Mouse (Mus musculus): ENCODE data around the gene Napa. TPM values are rescaled to one million over a fixed set of nuclear protein-coding genes. Genes with fewer than 3 reads are reported as not detected.

Gene Napa
- 136 and 152 TPM in 2 replicates for polyA plus RNA-seq (2015; fragmentation: Nextera tagmentation; extraction: Ambion mirVana)

DNA sequence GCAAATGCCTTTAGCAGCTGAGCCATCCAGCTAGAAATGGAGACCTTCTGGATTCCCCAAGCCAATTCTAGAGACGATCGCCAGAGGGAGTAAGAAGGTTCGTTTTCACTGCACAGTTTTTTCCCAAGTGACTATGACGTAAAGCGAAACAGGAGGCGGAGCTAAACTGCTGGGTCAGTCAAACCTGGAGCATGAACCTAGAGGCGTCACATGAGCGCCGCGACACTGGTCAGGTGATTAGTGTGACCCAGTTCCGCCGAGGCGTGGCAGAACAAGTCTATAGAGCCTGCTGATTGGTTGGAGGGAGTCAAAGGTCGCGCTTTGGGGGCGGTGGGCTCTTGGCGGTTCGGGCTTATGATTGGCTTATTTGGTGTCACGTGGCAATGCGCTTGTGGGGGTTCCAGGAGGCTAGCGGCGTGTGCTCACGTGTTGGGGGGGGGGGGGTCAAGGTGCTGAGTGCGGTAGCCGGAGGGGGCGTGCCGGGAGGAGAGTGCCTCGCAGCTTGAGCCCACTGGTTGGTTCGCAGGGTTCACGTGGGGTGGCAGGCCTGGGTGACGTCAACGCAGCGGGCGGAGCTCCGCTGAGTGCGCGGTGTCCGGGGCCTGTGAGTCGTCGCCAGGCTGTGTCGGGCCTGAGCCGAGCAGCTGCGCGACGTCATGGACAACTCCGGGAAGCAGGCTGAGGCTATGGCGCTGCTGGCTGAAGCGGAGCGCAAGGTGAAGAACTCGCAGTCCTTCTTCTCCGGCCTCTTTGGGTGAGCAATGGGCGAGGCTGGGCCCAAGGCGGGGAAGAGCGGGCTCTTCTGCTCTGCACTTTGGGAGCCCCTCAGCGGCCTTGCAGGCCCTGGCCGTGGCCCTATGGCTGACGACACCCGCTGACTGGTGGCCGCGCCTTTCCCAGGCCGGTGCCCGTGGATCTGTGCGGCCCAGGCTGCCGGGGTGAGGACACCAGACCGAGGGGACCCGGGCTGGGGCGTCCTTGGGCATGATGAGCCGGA lies at the start of gene Napa:
Gene Napa (plus strand): TSS at position 438 of the 997 bp plus-strand sequence.
- Histone ChIP-seq H3K9me3 (ENCODE audit: control insufficient read depth, low read length) (no peaks in the 10 kb centered on the region), H3K9ac (ENCODE audit: low read length) (peak within 1 kb of the TSS; percentile 98), H3K27me3 (ENCODE audit: control insufficient read depth, insufficient read depth, low read length) (no peaks in the 10 kb centered on the region), H3K36me3 (ENCODE audit: control insufficient read depth, insufficient read depth, low read length) (peaks cover 2% of the 10 kb centered on the region; the same call in 1 of the 2 replicates), H3K27ac (replicated peaks) (peak within 1 kb of the TSS; percentile 95), H3K4me3 (ENCODE audit: low read depth, low read length) (peak within 1 kb of the TSS; percentile 96), H3K4me1 (replicated peaks; ENCODE audit: control insufficient read depth, insufficient read depth) (no peaks in the 10 kb centered on the region), H3K4me2 (replicated peaks; ENCODE audit: low read depth) (peak within 1 kb of the TSS; percentile 86)
- TF ChIP-seq CTCF (IDR thresholded peaks at IDR 0.05; ENCODE audit: low read depth) (peak; percentile 87), EP300 (optimal IDR thresholded peaks at IDR 0.05) (no peak)
- peak; percentile 99 for DNase-seq (ENCODE audit: low spot score)
- peak; percentile 99 for ATAC-seq (ENCODE audit: low FRiP score, low TSS enrichment)
- under 1% methylated on average over 64 of the region's 68 CpGs for WGBS

- H3K9me3 ChIP-seq (ENCODE audit: control insufficient read depth, low read length): no peaks in the 10 kb centered on the region
- ATAC-seq (ENCODE audit: low FRiP score, low TSS enrichment) (no peak), DNase-seq (ENCODE audit: low spot score) (no peak)
- peaks cover 11% of the 10 kb centered on the region; the same call in 1 of the 2 replicates for H3K4me1 ChIP-seq (replicated peaks; ENCODE audit: control insufficient read depth, insufficient read depth)
- TF ChIP-seq EP300 (optimal IDR thresholded peaks at IDR 0.05): no peak
- peak overlapping the region; percentile 84 for H3K9ac ChIP-seq (ENCODE audit: low read length)
- H3K4me2 ChIP-seq (replicated peaks; ENCODE audit: low read depth): peak overlapping the region; percentile 78
- H3K27ac ChIP-seq (replicated peaks): peak overlapping the region; percentile 90
- peak overlapping the region; percentile 65 for H3K4me3 ChIP-seq (ENCODE audit: low read depth, low read length)
- H3K27me3 ChIP-seq (ENCODE audit: control insufficient read depth, insufficient read depth, low read length): no peaks in the 10 kb centered on the region
- 5% methylated on average over 36 of the region's 36 CpGs for WGBS
- no peaks in the 10 kb centered on the region for H3K36me3 ChIP-seq (ENCODE audit: control insufficient read depth, insufficient read depth, low read length)
Measured at GRCm38 (mm10) chr7:16048675-16049575, 49.3 kb upstream of the Napa start.

- TF ChIP-seq EP300 (optimal IDR thresholded peaks at IDR 0.05): no peak
- H3K9me3 ChIP-seq (ENCODE audit: control insufficient read depth, low read length): no peaks in the 10 kb centered on the region
- H3K27ac ChIP-seq (replicated peaks): 0 out of 2 replicates have a peak overlapping the region, but pooled peaks have one; percentile 49
- DNase-seq (ENCODE audit: low spot score) (no peak), ATAC-seq (ENCODE audit: low FRiP score, low TSS enrichment) (no peak)
- H3K4me1 ChIP-seq (replicated peaks; ENCODE audit: control insufficient read depth, insufficient read depth): peaks cover 11% of the 10 kb centered on the region; the same call in 1 of the 2 replicates
- no peaks in the 10 kb centered on the region for H3K36me3 ChIP-seq (ENCODE audit: control insufficient read depth, insufficient read depth, low read length)
- 72% methylated on average over 7 of the region's 7 CpGs for WGBS
- H3K27me3 ChIP-seq (ENCODE audit: control insufficient read depth, insufficient read depth, low read length): no peaks in the 10 kb centered on the region
- H3K9ac ChIP-seq (ENCODE audit: low read length): peak overlapping the region; percentile 84; the same call in 1 of the 2 replicates
- peak overlapping the region; percentile 65 for H3K4me3 ChIP-seq (ENCODE audit: low read depth, low read length)
- H3K4me2 ChIP-seq (replicated peaks; ENCODE audit: low read depth): peak overlapping the region; percentile 78
Measured at GRCm38 (mm10) chr7:16049576-16049915, 48.7 kb upstream of the Napa start.

DNA sequence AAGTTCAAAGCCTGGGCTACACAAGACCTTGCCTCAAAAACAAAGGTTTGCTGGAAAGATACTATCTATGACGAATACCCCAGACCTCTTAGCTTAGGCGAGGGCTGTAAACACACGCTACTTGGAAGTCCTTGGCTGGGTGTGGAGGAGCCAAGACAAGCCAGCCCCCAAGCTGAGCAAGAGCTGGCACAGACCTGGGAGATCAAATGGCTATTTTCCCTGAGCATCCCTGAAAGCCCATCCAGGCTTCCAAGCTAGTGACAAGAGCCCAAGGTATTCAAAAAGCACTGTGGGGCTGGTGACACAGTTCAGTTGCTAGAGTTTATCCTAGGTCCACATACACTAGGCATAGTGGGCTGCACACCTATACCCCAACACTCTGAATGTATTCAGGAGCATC lies 47.7 kb upstream of the Napa start:
- peaks cover 10% of the 10 kb centered on the region; the same call in 1 of the 2 replicates for H3K4me1 ChIP-seq (replicated peaks; ENCODE audit: control insufficient read depth, insufficient read depth)
- no peak overlapping the region for H3K4me3 ChIP-seq (ENCODE audit: low read depth, low read length)
- H3K27me3 ChIP-seq (ENCODE audit: control insufficient read depth, insufficient read depth, low read length): no peaks in the 10 kb centered on the region
- ATAC-seq (ENCODE audit: low FRiP score, low TSS enrichment) (no peak), DNase-seq (ENCODE audit: low spot score) (no peak)
- H3K36me3 ChIP-seq (ENCODE audit: control insufficient read depth, insufficient read depth, low read length): no peaks in the 10 kb centered on the region
- no peaks in the 10 kb centered on the region for H3K9me3 ChIP-seq (ENCODE audit: control insufficient read depth, low read length)
- H3K27ac ChIP-seq (replicated peaks): no peak overlapping the region
- WGBS: 73% methylated on average over 3 of the region's 3 CpGs
- H3K4me2 ChIP-seq (replicated peaks; ENCODE audit: low read depth): no peak overlapping the region
- TF ChIP-seq EP300 (optimal IDR thresholded peaks at IDR 0.05) (no peak), CTCF (IDR thresholded peaks at IDR 0.05; ENCODE audit: low read depth) (no peak)
- no peak overlapping the region for H3K9ac ChIP-seq (ENCODE audit: low read length)

GRCm38 (mm10) chr7:16051883-16052595 lies 46.2 kb upstream of the Napa start:
- no peaks in the 10 kb centered on the region for H3K36me3 ChIP-seq (ENCODE audit: control insufficient read depth, insufficient read depth, low read length)
- 3% methylated on average over 19 of the region's 19 CpGs for WGBS
- ATAC-seq (ENCODE audit: low FRiP score, low TSS enrichment) (peak; percentile 50), DNase-seq (ENCODE audit: low spot score) (peak; percentile 85)
- peak overlapping the region; percentile 73 for H3K9ac ChIP-seq (ENCODE audit: low read length)
- peak overlapping the region; percentile 53 for H3K4me3 ChIP-seq (ENCODE audit: low read depth, low read length)
- peak overlapping the region; percentile 93 for H3K27ac ChIP-seq (replicated peaks)
- no peaks in the 10 kb centered on the region for H3K9me3 ChIP-seq (ENCODE audit: control insufficient read depth, low read length)
- H3K27me3 ChIP-seq (ENCODE audit: control insufficient read depth, insufficient read depth, low read length): no peaks in the 10 kb centered on the region
- TF ChIP-seq CTCF (IDR thresholded peaks at IDR 0.05; ENCODE audit: low read depth) (peak; percentile 91), EP300 (optimal IDR thresholded peaks at IDR 0.05) (no peak)
- H3K4me2 ChIP-seq (replicated peaks; ENCODE audit: low read depth): peak overlapping the region; percentile 79
- H3K4me1 ChIP-seq (replicated peaks; ENCODE audit: control insufficient read depth, insufficient read depth): peaks cover 6% of the 10 kb centered on the region; the same call in 1 of the 2 replicates
